Mouse (Mus musculus) liver, embryonic 12.5 days (tissue): ENCODE measurements around the gene Hmg20a. TPM values are rescaled to one million over a fixed set of nuclear protein-coding genes. Genes with fewer than 3 reads are reported as not detected.
A peak's percentile ranks its signal among the peaks of the same experiment; 100 is the strongest.

Experiments
- ATAC-seq: fragments of 200-750 bp; cut with Nextera tagmentation; 2 replicates; pipeline ENCODE4 v1.8.0; 2017; ENCODE audit warnings: moderate number of reproducible peaks, mild to moderate bottlenecking, moderate library complexity
- H3K27ac ChIP-seq: fragments of 300-500 bp; sonication (generic); 2 replicates; pipeline ENCODE4 v1.5.1; 2016; ENCODE audit warnings: mild to moderate bottlenecking
- H3K27me3 ChIP-seq: fragments of 300-500 bp; sonication (generic); replicated peaks from 2 replicates; pipeline ENCODE4 v1.6.1; 2016; ENCODE audit warnings: mild to moderate bottlenecking, moderate library complexity
- H3K36me3 ChIP-seq: fragments of 300-500 bp; sonication (generic); 2 replicates; pipeline ENCODE4 v1.6.1; 2016; ENCODE audit warnings: mild to moderate bottlenecking, moderate library complexity
- H3K4me1 ChIP-seq: fragments of 300-500 bp; sonication (generic); 2 replicates; pipeline ENCODE4 v1.6.1; 2016
- H3K4me2 ChIP-seq: fragments of 300-500 bp; sonication (generic); 2 replicates; pipeline ENCODE4 v1.6.1; 2016; ENCODE audit warnings: mild to moderate bottlenecking, moderate library complexity
- H3K4me3 ChIP-seq: fragments of 300-500 bp; sonication (generic); 2 replicates; pipeline ENCODE4 v1.5.1; 2016; ENCODE audit warnings: mild to moderate bottlenecking, moderate library complexity
- H3K9ac ChIP-seq: fragments of 300-500 bp; sonication (generic); 2 replicates; pipeline ENCODE4 v1.6.1; 2016; ENCODE audit warnings: mild to moderate bottlenecking, moderate library complexity
- H3K9me3 ChIP-seq: fragments of 300-500 bp; sonication (generic); replicated peaks from 2 replicates; pipeline ENCODE4 v1.6.1; 2016; ENCODE audit warnings: mild to moderate bottlenecking, moderate library complexity
- WGBS: fragments of 180-500 bp; shearing (Covaris S2); methylation state at CpG from one replicate; pipeline ENCODE4 v1.1.7; 2016; ENCODE audit not compliant: insufficient replicate concordance; 5-methylcytosine and 5-hydroxymethylcytosine counted together
- polyA plus RNA-seq: library from polyadenylated mRNA; unstranded; fragments of >200 nt; fragmentation: Nextera tagmentation; extraction: Ambion mirVana; gene quantifications from 2 replicates; pipeline ENCODE4 v1.2.1, GENCODE M21; 2016

Gene Hmg20a
- polyA plus RNA-seq, 1 experiment from 2014 or later: 22.2 TPM

- peaks cover 6% of the 10 kb centered on the region for H3K4me1 ChIP-seq
- no peak for ATAC-seq
- no peaks in the 10 kb centered on the region for H3K27me3 ChIP-seq
- H3K9me3 ChIP-seq: no peaks in the 10 kb centered on the region
- no peak overlapping the region for H3K4me2 ChIP-seq
- 84% methylated on average over 4 of the region's 4 CpGs for WGBS
- peaks cover 37% of the 10 kb centered on the region for H3K36me3 ChIP-seq
- no peak overlapping the region for H3K4me3 ChIP-seq
- no peak overlapping the region for H3K27ac ChIP-seq
- H3K9ac ChIP-seq: no peak overlapping the region
These were observed 64.2 kb downstream of the Hmg20a start for GRCm38 (mm10) chr9:56482623-56483022.

GRCm38 (mm10) chr9:56485423-56485822 is 67.0 kb downstream of the Hmg20a start:
- H3K27ac ChIP-seq: no peak overlapping the region
- H3K9me3 ChIP-seq: no peaks in the 10 kb centered on the region
- H3K4me3 ChIP-seq: no peak overlapping the region
- H3K4me2 ChIP-seq: no peak overlapping the region
- peaks cover 15% of the 10 kb centered on the region for H3K4me1 ChIP-seq
- WGBS: 92% methylated on average over 1 of the region's 1 CpGs
- H3K36me3 ChIP-seq: peaks cover 56% of the 10 kb centered on the region
- ATAC-seq: no peak
- H3K27me3 ChIP-seq: no peaks in the 10 kb centered on the region
- H3K9ac ChIP-seq: no peak overlapping the region

GRCm38 (mm10) chr9:56486158-56486557 is 67.7 kb downstream of the Hmg20a start:
- peaks cover 61% of the 10 kb centered on the region for H3K36me3 ChIP-seq
- ATAC-seq: no peak
- 74% methylated on average over 3 of the region's 3 CpGs for WGBS

GRCm38 (mm10) chr9:56487651-56488050 is 69.2 kb downstream of the Hmg20a start:
- Histone ChIP-seq H3K4me3 (no peak overlapping the region), H3K36me3 (peaks cover 67% of the 10 kb centered on the region), H3K27ac (no peak overlapping the region), H3K4me1 (peaks cover 15% of the 10 kb centered on the region), H3K9ac (no peak overlapping the region), H3K27me3 (no peaks in the 10 kb centered on the region), H3K9me3 (no peaks in the 10 kb centered on the region), H3K4me2 (no peak overlapping the region)
- WGBS: 50% methylated on average over 3 of the region's 3 CpGs
- ATAC-seq: peak; percentile 59

More at GRCm38 (mm10) chr9:56486158-56486557, 67.7 kb downstream of the Hmg20a start:
- H3K9ac ChIP-seq: no peak overlapping the region
- H3K4me2 ChIP-seq: no peak overlapping the region
- H3K27me3 ChIP-seq: no peaks in the 10 kb centered on the region
- no peaks in the 10 kb centered on the region for H3K9me3 ChIP-seq
- no peak overlapping the region for H3K4me3 ChIP-seq
- peaks cover 15% of the 10 kb centered on the region for H3K4me1 ChIP-seq
- no peak overlapping the region for H3K27ac ChIP-seq

- peaks cover 70% of the 10 kb centered on the region for H3K36me3 ChIP-seq
- H3K4me1 ChIP-seq: peaks cover 24% of the 10 kb centered on the region
- no peaks in the 10 kb centered on the region for H3K9me3 ChIP-seq
- no peak overlapping the region for H3K27ac ChIP-seq
- WGBS: 82% methylated on average over 3 of the region's 3 CpGs
- H3K27me3 ChIP-seq: no peaks in the 10 kb centered on the region
- no peak for ATAC-seq
- H3K4me2 ChIP-seq: no peak overlapping the region
- no peak overlapping the region for H3K4me3 ChIP-seq
- no peak overlapping the region for H3K9ac ChIP-seq
These were observed 74.0 kb downstream of the Hmg20a start for GRCm38 (mm10) chr9:56492391-56492790.

- ATAC-seq: no peak
- WGBS: 55% methylated on average over 1 of the region's 1 CpGs
These were observed 74.5 kb downstream of the Hmg20a start for GRCm38 (mm10) chr9:56492916-56493315.

GRCm38 (mm10) chr9:56495088-56495487 is 76.7 kb downstream of the Hmg20a start:
- Histone ChIP-seq H3K27ac (no peak overlapping the region), H3K4me3 (no peak overlapping the region), H3K27me3 (no peaks in the 10 kb centered on the region), H3K36me3 (peaks cover 43% of the 10 kb centered on the region), H3K4me1 (peaks cover 16% of the 10 kb centered on the region), H3K9me3 (no peaks in the 10 kb centered on the region), H3K9ac (no peak overlapping the region), H3K4me2 (no peak overlapping the region)
- WGBS: 75% methylated on average over 7 of the region's 7 CpGs
- no peak for ATAC-seq

More at GRCm38 (mm10) chr9:56492916-56493315, 74.5 kb downstream of the Hmg20a start:
- no peaks in the 10 kb centered on the region for H3K27me3 ChIP-seq
- no peak overlapping the region for H3K4me2 ChIP-seq
- H3K4me1 ChIP-seq: peaks cover 19% of the 10 kb centered on the region
- no peak overlapping the region for H3K4me3 ChIP-seq
- no peak overlapping the region for H3K27ac ChIP-seq
- H3K9me3 ChIP-seq: no peaks in the 10 kb centered on the region
- H3K36me3 ChIP-seq: peaks cover 65% of the 10 kb centered on the region
- H3K9ac ChIP-seq: no peak overlapping the region

GRCm38 (mm10) chr9:56495795-56496232 is 77.4 kb downstream of the Hmg20a start:
- Histone ChIP-seq H3K27me3 (no peaks in the 10 kb centered on the region), H3K4me2 (no peak overlapping the region), H3K4me3 (no peak overlapping the region), H3K4me1 (peaks cover 16% of the 10 kb centered on the region), H3K9me3 (no peaks in the 10 kb centered on the region), H3K36me3 (peaks cover 37% of the 10 kb centered on the region), H3K27ac (no peak overlapping the region), H3K9ac (no peak overlapping the region)
- WGBS: 36% methylated on average over 5 of the region's 5 CpGs
- no peak for ATAC-seq

GRCm38 (mm10) chr9:56496567-56496966 is 78.2 kb downstream of the Hmg20a start:
- H3K9ac ChIP-seq: no peak overlapping the region
- WGBS: 78% methylated on average over 5 of the region's 5 CpGs
- ATAC-seq: no peak

GRCm38 (mm10) chr9:56497181-56497864 is 78.9 kb downstream of the Hmg20a start:
- H3K27me3 ChIP-seq: no peaks in the 10 kb centered on the region
- ATAC-seq: no peak

More at GRCm38 (mm10) chr9:56496567-56496966, 78.2 kb downstream of the Hmg20a start:
- no peaks in the 10 kb centered on the region for H3K9me3 ChIP-seq
- no peak overlapping the region for H3K4me3 ChIP-seq
- H3K4me2 ChIP-seq: no peak overlapping the region
- no peaks in the 10 kb centered on the region for H3K27me3 ChIP-seq
- H3K4me1 ChIP-seq: peaks cover 20% of the 10 kb centered on the region
- H3K27ac ChIP-seq: no peak overlapping the region
- H3K36me3 ChIP-seq: peaks cover 30% of the 10 kb centered on the region

GRCm38 (mm10) chr9:56499324-56500067 is 81.1 kb downstream of the Hmg20a start:
- Histone ChIP-seq H3K4me2 (no peak overlapping the region), H3K27ac (no peak overlapping the region), H3K4me3 (no peak overlapping the region), H3K4me1 (peaks cover 28% of the 10 kb centered on the region), H3K9me3 (no peaks in the 10 kb centered on the region), H3K36me3 (peaks cover 14% of the 10 kb centered on the region), H3K9ac (no peak overlapping the region), H3K27me3 (no peaks in the 10 kb centered on the region)
- no peak for ATAC-seq
- 71% methylated on average over 8 of the region's 8 CpGs for WGBS

More at GRCm38 (mm10) chr9:56497181-56497864, 78.9 kb downstream of the Hmg20a start:
- Histone ChIP-seq H3K9me3 (no peaks in the 10 kb centered on the region), H3K9ac (no peak overlapping the region), H3K4me1 (peaks cover 24% of the 10 kb centered on the region), H3K4me3 (no peak overlapping the region), H3K36me3 (peaks cover 22% of the 10 kb centered on the region), H3K27ac (no peak overlapping the region), H3K4me2 (no peak overlapping the region)
- 64% methylated on average over 5 of the region's 5 CpGs for WGBS

- Histone ChIP-seq H3K9me3 (no peaks in the 10 kb centered on the region), H3K36me3 (peaks cover under 1% of the 10 kb centered on the region; the same call in 1 of the 2 replicates), H3K4me3 (no peak overlapping the region), H3K27me3 (no peaks in the 10 kb centered on the region), H3K27ac (no peak overlapping the region; the same call in 1 of the 2 replicates), H3K4me2 (no peak overlapping the region), H3K9ac (no peak overlapping the region), H3K4me1 (peaks cover 23% of the 10 kb centered on the region)
- WGBS: 70% methylated on average over 8 of the region's 8 CpGs
- ATAC-seq: no peak
These were observed 82.6 kb downstream of the Hmg20a start for GRCm38 (mm10) chr9:56500893-56501590.
